Mouse (Mus musculus): Measurements from ENCODE around the gene Soat1.
"Not testable (repeated sequence)": the region's sequence is repeated elsewhere in the genome, so short reads cannot be mapped to it uniquely, and the experiment has no call there.

Gene Soat1
- long read RNA-seq, experiment 1, full-length matches to known transcripts, result 197 of 329 reads
- long read RNA-seq, experiment 1, partial matches to known transcripts, result 16 of 329 reads
- long read RNA-seq, experiment 1, other reads (novel, unspliced or antisense), result 116 of 329 reads
- long read RNA-seq, experiment 2, full-length matches to known transcripts, result 241 of 420 reads
- long read RNA-seq, experiment 2, partial matches to known transcripts, result 34 of 420 reads
- long read RNA-seq, experiment 2, other reads (novel, unspliced or antisense), result 145 of 420 reads

DNA sequence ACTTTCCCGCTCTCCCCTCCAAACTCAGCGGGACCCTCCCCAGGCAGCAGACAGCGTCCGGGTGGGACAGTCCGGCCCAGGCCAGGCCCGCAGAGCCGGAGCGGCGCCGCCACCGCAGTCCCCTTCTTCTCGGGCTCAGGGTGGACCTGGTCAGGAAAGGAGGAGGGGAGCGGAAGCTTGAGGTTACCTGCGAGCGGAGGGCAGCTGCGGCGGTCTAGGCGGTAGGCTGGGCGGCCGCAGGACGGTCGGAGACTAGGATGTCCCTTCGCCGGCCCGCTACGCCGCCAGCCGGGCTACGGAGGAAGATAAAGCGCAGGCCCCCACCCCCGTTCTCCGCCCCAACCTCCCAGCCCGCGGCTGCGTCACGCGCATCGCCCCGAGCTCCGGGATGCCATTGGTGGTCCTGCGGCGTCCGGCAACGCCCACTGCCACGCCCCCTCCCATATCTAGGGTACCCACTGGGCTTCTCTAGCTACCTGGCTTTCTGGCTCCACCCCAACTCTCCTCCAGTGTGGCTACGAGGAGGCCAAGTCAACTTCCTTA lies at the start of gene Soat1:
Soat1 (minus strand) TSS at position 371 of the 543 bp plus-strand sequence.
- intact Hi-C loops (cut with DNase I), result loop anchor here (5.0 kb wide), 1 partner anchor 52 kb away; the partner anchor contains the start of gene Axdnd1

DNA sequence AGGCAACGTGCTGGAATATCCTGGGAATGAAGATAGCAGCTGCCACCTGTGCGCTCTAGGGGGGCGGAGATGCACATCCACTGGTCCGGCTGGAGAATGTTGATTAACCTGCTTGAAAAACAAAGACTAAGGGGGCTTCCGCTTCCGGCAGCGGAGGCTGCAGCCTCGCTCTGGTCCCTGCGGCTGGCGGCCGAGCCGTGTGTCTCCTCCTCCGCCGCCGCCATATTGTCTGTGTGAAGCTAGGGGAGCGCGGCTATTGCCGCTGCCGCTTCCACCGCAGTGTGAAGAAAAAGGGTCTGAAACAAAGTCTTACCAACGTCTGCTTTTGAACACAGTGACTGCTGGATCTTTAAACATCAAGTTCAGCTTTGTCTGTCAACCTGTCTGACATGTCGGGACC lies 49.7 kb upstream of the Soat1 start, which contains the start of gene Gm10031:
Gm10031 (plus strand) TSS at position 171 of the 400 bp plus-strand sequence.
- intact Hi-C loops (cut with DNase I), result not testable (repeated sequence)

DNA sequence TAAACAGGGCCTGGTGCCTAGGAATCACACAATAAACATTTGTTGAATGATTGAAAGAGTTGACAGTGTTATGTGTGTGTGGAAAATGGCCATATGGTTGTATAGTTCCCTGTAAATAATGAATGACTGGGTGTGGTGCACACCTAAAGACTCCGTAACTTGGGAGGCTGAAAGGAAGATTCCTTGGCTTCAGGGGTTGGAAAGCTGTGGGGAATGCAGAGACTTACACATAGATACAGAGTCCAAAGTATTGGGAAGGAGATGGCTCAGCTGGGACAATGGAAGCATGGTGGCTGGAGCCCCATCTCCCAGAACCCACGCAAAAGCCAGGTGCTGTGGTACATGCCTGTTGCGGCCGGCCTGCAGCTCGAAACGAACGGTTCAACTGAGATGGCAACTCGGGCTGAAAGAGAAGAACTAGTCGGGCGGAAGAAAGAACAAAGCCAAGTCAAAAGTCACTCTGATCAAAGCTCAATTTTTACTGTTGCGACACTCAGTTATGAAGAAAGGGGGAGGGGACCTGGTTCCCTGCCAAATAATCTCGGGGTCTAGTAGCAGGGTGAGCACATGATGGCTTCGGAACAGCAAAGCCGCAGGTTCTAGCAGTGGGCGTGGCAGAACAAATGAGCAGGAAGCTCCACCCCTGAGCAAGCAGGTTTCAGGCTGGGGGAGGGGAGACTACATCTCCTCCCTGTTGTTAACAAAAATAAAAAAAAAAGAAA lies 47.8 kb upstream of the Soat1 start:
- intact Hi-C loops (cut with DNase I), result no loop called here

DNA sequence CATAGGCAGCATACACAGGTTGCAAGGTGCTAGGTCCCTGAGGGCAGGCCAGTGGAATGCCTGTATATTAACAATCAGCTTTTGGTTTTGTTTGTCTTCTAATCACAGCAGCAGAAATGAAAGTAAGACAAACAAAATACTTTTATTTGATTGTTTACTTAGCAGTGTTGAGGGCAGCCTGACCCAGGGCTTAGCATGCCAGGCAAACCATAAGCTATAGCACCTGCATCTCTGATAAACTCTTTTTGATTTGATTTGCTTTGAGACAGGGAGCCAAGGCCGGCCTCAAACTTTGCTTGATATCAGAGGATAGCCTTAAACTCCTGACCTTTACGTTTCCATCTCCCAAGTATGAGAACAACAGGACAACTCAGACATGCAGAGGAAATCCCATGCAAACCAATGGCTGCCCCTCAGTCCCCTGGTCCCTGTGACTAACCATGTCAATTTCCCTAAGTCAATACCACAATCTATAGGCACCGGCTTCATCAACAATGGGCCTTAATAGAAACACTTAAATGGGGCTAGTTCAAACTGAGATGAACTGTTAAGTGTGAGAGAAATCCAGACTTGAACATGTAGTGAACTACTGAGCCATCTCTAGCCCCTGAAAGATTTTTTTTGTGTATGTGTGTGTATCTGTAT lies 46.1 kb upstream of the Soat1 start:
- intact Hi-C loops (cut with DNase I), result no loop called here

DNA sequence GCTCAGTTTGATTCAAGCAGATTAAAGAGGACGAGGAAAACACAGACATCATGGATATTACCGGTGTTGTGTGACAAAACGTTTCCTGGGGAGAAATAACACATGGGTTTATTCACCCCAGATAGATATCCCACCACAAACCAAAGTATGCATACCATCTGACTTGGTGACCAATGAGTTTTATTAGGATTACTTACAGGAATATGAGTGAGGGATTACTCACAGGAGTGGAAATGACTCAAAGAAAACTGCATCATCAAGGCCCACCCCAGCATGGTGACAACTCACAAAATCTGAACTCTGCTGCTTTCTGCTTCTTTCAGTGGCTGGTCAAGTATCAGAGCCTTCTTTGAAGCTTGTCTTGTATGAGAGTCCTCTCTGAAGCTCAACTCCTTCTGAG lies 33.6 kb upstream of the Soat1 start:
- intact Hi-C loops (cut with DNase I), result no loop called here

DNA sequence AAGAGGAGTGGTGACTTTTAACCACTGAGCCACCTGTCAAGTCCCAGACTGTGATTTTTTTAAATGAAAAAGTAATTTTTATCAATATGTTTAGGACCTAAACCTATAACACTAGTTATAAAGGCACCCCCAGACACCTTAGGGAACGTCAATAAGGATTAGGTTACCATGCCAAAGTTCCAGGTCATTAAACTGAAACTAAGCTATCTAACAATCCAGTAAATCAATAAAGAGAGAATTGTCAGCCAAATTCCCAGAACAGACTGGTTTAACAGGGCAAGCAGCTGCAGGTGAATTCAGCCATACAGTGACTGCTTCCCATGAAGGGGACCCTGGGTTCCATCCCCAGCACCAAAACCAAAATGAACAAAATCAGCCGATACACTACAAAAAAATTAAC lies 31.8 kb upstream of the Soat1 start:
- intact Hi-C loops (cut with DNase I), result no loop called here

DNA sequence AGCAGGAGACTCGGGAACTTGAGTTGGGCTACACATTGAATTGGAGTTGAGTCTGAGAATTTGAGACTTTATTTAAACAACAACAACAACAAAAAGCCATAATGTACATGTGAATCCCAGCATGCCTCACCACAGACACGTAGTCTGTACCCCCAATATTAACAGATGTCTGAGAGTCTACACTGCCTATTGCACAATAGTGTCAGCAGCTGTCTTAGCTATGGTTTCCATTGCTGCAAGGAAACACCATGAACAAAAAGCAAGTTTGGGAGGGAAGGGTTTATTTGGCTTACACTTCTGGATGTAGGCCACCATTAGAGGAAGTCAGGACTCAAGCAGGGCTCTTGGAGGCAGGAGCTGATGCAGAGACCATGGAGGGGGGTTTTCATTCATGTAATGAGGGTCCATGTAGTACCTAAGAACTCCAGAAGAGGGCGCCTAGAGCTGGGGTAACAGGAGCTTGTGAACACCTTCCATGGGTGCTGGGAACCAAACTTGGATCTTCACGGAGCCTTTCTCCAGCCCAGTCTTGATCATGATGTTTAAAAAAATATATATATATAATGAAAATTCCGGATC lies 30.9 kb upstream of the Soat1 start:
- intact Hi-C loops (cut with DNase I), result no loop called here

DNA sequence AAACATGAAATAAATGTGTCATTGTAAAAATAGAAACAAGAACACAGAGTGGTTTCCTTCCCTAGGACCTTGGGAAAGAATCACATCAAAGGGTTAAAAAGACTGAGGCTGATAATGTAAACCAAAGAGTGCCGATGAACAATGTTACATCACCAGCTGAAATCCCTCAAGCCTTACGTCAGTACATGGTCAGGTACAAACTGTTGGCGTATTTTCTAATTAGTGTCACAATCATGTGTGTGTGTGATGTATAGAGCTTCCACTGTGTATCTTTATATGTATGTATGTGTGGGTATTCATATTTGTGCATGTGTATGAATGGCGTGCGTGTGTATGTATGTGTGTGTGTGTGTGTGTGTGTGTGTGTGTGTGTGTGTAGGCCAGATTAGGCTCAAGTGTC lies 22.8 kb upstream of the Soat1 start:
- intact Hi-C loops (cut with DNase I), result no loop called here

DNA sequence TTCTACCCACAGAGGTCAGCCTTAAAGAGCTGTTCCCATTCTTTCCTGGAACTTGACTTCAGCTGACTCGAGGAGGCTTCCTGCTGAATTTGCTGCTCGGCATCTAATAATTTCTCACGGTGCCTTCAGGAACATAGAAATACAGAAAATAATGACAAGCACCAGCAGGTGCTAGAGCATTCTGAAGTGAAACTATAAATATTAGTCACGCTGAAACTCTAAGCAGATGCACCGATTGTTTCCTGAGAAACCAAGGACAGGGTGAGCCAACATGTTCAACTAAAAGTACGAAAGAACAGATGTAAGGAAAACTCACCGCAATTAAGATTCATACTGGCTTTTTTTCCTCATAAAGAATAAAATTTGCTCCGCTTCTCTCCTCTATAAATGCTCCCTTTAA lies 20.9 kb upstream of the Soat1 start:
- intact Hi-C loops (cut with DNase I), result no loop called here

DNA sequence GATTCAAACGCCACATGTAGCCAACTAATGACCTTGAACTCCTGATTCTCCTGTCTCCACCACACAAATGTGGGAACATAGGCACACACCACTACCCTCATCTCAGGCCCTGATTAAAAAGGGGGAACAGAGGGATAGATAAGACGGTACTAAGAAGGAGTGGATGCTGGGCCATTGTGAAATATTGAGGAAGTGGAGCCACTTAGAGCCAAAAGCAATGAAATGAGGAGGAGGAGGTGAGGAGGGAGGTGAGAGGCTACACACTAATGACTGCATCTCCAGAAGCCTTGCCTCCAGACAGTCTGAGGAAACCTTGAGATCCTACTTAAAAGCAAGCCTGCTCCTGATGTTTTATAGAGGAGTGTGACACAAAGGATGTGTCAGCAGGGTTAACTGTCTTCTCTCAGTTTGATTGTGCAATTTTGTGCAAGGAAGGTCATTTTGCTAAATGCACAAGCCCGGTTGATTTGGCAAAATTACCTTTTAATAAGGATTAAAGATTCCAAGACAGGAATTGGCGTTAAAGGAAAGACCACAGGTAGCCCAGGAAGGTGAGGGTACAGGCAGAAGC lies 17.2 kb upstream of the Soat1 start:
- intact Hi-C loops (cut with DNase I), result no loop called here

DNA sequence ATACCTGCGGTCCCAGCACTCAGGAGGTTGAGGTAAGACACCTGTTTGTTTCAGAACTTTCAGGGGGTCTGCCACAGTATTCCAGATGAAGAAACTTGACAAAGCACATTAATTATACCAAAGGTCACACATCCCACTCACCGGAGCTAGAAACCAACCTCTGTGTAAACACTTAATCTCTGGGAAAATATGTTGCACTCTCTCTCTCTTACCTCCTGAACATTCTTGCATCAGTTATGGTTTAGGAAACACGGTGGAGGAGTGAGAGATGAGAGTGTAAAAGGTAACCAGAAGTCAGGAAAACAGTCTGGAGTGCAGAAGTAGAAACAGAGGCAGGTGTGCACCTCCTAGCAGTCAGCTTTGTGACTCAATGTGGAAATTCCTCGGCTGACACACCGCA lies 13.9 kb upstream of the Soat1 start:
- intact Hi-C loops (cut with DNase I), result no loop called here

DNA sequence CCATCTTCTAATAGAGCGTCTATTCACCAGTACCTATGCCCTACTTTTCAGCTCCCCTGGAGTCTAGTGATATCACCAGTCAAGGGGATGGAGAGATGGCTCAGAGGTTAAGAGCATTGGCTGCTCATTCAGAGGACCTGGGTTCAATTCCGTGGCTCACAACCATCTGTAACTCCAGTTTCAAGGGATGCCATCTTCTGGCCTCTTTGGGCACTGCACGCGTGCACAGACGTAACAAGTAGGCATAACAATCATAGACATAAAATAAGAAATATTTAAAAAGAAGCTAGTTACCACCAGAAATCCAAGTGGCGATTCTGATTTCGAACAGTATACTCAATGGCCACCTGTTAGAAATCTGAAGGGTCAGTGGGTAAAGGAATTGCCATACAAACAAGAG lies 13.4 kb upstream of the Soat1 start:
- intact Hi-C loops (cut with DNase I), result no loop called here

DNA sequence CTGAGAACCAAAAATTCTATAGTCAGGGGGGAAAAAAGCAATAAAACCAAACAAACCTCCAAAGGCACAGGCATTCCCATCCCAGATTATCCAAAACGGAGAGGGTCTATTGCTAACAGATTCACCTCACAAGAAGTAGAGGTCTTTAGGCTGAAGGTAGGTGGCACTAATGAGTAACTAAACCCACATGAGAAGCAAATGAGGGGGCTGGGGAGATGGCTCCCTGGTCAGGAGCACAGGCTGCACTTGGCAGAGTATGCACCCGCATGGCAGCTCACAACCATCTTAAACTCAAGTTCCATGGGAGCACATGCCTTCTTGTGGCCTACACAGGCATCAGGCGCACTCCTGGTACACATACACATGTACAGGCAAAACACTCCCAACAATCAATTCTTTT lies 7.7 kb upstream of the Soat1 start:
- intact Hi-C loops (cut with DNase I), result no loop called here

DNA sequence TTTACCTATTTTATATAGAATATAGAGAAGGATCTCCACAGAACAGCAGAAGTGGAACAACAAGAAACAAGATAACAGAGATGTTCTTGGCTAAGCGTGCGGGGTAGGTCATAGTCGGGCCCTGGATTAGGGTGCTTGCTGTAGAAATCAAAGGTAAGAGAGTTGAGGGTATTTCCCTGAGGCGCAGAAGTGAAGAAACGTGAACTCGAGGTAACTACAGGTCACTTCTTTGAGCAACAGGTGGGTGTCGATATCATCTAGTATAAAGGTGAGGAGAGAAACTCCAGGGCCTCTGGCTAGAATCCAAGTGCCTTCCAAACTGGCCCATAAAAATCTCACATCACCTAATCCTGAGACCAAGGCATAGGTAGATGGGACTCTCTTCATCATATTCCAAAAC lies 2.4 kb upstream of the Soat1 start:
- intact Hi-C loops (cut with DNase I), result no loop called here

DNA sequence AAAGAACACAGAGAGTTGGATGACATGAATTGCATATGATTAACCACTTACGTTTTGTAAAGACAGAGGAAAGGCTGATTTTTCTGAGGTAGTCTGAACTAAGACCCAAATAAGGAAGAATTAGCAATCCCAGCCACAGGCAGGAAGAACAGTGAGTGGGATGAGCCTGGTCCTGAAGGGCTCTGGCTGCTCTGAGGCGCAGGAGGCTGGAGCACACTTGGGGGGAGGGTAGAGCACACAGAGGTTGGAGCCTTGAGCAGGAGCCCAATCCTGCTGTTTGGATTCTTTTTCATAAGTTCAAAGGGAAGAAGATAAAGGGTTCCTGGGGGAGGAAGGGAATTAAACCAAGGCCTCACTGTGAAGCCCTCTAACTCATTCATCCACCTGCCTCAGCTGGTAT lies 1.9 kb upstream of the Soat1 start:
- intact Hi-C loops (cut with DNase I), result no loop called here

DNA sequence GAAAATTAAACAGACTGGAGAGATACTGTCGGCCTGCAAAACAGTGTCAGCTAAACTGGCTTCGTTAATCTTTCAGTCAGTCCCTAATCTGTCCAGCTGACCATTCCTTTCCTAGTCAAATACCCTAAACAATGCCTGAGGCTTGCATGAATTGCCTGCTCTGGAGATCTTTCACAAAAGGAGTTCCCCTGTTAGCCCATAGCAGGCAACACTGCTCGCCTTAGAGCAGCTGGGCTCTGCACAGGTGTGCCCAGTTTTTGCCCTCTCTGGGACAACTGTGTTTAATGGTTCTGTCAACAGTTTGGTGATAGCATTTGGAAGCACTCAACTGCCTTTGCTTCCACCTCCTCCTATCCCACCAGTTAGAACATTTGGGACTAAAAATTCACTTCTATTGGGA lies 723 bp upstream of the Soat1 start:
- intact Hi-C loops (cut with DNase I), result loop anchor here (5.0 kb wide), 1 partner anchor 53 kb away; the partner anchor contains the start of gene Axdnd1

DNA sequence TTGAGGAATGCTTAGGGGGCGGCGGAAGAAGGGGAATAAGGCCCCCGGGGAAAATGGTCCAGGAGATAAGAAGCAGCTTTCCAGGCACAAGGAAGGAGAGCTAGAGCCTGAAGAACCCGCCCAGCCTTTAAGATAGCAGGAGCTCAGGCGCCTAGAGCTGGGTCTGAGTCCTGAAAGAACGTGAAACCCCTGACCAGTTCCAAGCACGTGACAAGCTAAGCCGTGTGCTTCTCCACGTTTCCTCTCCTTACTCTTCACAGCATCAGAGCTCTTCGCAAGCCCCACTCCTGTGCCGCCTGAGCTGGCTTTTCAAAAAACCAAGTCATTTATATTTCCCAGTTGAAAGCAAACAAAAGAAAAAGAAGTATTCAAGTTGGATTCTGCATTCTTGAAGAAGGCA lies 1.1 kb downstream of the Soat1 start:
- intact Hi-C loops (cut with DNase I), result loop anchor here (5.0 kb wide), 1 partner anchor 51 kb away; the partner anchor contains the start of gene Axdnd1

DNA sequence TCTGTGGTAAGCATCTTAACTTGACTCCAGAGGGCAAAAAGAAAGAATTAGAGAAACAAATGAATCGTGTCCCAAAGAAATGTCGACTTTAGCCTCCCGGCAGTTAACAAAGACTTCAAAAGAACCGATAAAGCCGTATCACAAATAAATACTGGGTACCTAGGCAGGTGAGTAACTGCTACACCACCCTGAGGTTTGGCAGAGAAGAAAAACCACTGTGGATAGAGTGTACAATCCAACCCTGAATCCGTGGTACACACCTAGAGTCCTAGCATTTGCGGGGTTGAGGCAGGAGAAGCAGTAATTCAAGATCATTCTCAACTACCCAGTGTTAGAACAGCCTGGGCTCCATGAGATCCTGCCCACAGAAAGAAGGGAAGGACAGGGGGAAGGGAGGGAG lies 2.2 kb downstream of the Soat1 start:
- intact Hi-C loops (cut with DNase I), result loop anchor here (5.0 kb wide), 1 partner anchor 50 kb away; the partner anchor contains the start of gene Axdnd1

DNA sequence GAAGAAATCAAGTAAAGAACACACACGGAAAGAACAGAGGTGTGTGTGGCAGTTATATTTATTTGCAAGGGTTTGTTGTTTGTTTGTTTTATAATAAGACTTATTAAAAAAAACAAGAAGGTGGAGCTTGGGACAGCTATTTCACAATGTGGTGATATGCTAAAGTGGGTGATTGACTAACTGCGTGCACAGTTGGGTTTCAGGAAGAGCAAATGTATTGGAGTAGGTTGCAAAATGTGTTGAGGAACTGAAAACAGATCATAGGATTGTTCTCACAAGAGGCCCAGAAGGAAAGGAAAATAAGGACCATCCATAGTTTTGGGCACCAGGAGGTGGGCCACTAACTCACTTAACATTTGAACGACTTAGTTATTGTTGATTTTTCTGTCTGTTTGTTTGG lies 3.1 kb downstream of the Soat1 start:
- intact Hi-C loops (cut with DNase I), result loop anchor here (5.0 kb wide), 1 partner anchor 49 kb away; the partner anchor contains the start of gene Axdnd1

DNA sequence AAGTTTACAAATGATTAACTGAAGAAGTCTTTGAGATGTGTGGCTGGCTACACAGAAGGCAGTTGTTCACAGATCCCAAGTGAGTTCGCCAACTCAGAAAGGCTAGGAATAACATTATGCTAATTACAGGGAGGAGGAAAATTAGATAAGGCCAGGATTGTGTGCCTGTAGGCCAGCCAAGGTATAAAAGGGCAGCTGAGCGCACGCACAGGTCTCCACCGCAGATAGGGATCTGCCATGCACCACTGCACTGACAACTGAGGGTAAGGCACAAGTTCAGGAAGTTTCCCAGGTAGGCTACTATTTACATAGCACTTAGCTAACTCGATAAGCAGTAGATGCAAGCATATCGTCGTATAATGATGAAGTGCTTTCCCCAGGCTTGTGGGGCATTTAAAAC lies 3.6 kb downstream of the Soat1 start:
- intact Hi-C loops (cut with DNase I), result loop anchor here (5.0 kb wide), 1 partner anchor 48 kb away; the partner anchor contains the start of gene Axdnd1

DNA sequence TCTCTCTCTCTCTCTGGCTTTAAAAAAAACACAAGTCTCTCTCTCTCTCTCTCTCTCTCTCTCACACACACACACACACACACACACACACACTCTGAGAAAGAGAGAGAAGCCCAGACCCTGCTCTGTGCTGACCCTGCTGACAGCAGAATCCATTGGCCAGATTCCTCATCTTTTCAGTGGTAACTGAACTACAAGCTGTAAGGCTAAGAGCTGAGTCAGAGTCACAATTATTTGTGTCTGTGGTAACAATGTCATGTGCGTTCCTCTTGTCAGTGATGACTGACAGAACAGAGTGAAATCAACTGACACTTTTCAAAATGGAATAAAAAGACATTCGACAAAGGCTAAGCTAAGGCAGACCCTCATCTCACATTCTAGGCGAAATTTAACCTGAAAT lies 5.6 kb downstream of the Soat1 start:
- intact Hi-C loops (cut with DNase I), result loop anchor here (5.0 kb wide), 1 partner anchor 69 kb away; no protein-coding TSS in a partner anchor

Measured in adrenal gland (tissue).